Mouse (Mus musculus): ENCODE results near the gene Kdm6b. TPM values are rescaled to one million over a fixed set of nuclear protein-coding genes. Genes with fewer than 3 reads are reported as not detected.

Kdm6b gene
- polyA plus RNA-seq, 1 experiment from 2014 or later: 21.6 TPM

GRCm38 (mm10) chr11:69369215-69369989, 44.1 kb downstream of the Kdm6b start, which contains the start of gene Chd3:
Gene Chd3 (minus strand): TSS chr11:69369406.
- 5% methylated on average over 15 of the region's 34 CpGs for WGBS
- Histone ChIP-seq H3K27me3 (replicated peaks) (no peaks in the 10 kb centered on the region), H3K4me3 (peak within 1 kb of the TSS; percentile 90), H3K4me1 (peaks cover 71% of the 10 kb centered on the region), H3K9ac (peak within 1 kb of the TSS; percentile 99), H3K36me3 (peaks cover 18% of the 10 kb centered on the region), H3K4me2 (peak within 1 kb of the TSS; percentile 87), H3K9me3 (no peaks in the 10 kb centered on the region), H3K27ac (replicated peaks) (peak within 1 kb of the TSS; percentile 97)
- ATAC-seq (ENCODE audit: extremely low read depth, insufficient number of reproducible peaks, low FRiP score, low TSS enrichment): no peak

GRCm38 (mm10) chr11:69368356-69369214, 44.9 kb downstream of the Kdm6b start:
- Histone ChIP-seq H3K36me3 (peaks cover 14% of the 10 kb centered on the region), H3K4me3 (peak overlapping the region; percentile 90), H3K27me3 (replicated peaks) (no peaks in the 10 kb centered on the region), H3K9ac (peak overlapping the region; percentile 99), H3K4me1 (peaks cover 76% of the 10 kb centered on the region), H3K9me3 (no peaks in the 10 kb centered on the region), H3K27ac (replicated peaks) (peak overlapping the region; percentile 97), H3K4me2 (peak overlapping the region; percentile 87)
- 0 out of 2 replicates have a peak, but pooled peaks have one; percentile 1 for ATAC-seq (ENCODE audit: extremely low read depth, insufficient number of reproducible peaks, low FRiP score, low TSS enrichment)
- under 1% methylated on average over 58 of the region's 106 CpGs for WGBS

GRCm38 (mm10) chr11:69367616-69368355, 45.7 kb downstream of the Kdm6b start:
- H3K9ac ChIP-seq: peak overlapping the region; percentile 99
- H3K4me2 ChIP-seq: peak overlapping the region; percentile 87
- WGBS: 2% methylated on average over 22 of the region's 22 CpGs
- peaks cover 14% of the 10 kb centered on the region for H3K36me3 ChIP-seq
- H3K4me1 ChIP-seq: peaks cover 68% of the 10 kb centered on the region
- H3K9me3 ChIP-seq: no peaks in the 10 kb centered on the region
- ATAC-seq (ENCODE audit: extremely low read depth, insufficient number of reproducible peaks, low FRiP score, low TSS enrichment): 0 out of 2 replicates have a peak, but pooled peaks have one; percentile 3
- peak overlapping the region; percentile 90 for H3K4me3 ChIP-seq
- no peaks in the 10 kb centered on the region for H3K27me3 ChIP-seq (replicated peaks)
- peak overlapping the region; percentile 97 for H3K27ac ChIP-seq (replicated peaks)

GRCm38 (mm10) chr11:69366855-69367615, 46.4 kb downstream of the Kdm6b start:
- Histone ChIP-seq H3K9ac (peak overlapping the region; percentile 99), H3K27me3 (replicated peaks) (no peaks in the 10 kb centered on the region), H3K27ac (replicated peaks) (peak overlapping the region; percentile 97), H3K4me3 (peak overlapping the region; percentile 90), H3K4me1 (peaks cover 60% of the 10 kb centered on the region), H3K4me2 (peak overlapping the region; percentile 87), H3K36me3 (peaks cover 18% of the 10 kb centered on the region), H3K9me3 (no peaks in the 10 kb centered on the region)
- no peak for ATAC-seq (ENCODE audit: extremely low read depth, insufficient number of reproducible peaks, low FRiP score, low TSS enrichment)
- WGBS: 0% methylated on average over 22 of the region's 22 CpGs

- Histone ChIP-seq H3K36me3 (peaks cover 26% of the 10 kb centered on the region), H3K27ac (replicated peaks) (peak overlapping the region; percentile 97), H3K4me2 (peak overlapping the region; percentile 87), H3K9me3 (no peaks in the 10 kb centered on the region), H3K27me3 (replicated peaks) (no peaks in the 10 kb centered on the region), H3K4me3 (peak overlapping the region; percentile 90), H3K4me1 (peaks cover 53% of the 10 kb centered on the region), H3K9ac (peak overlapping the region; percentile 99)
- peak; percentile 61 for ATAC-seq (ENCODE audit: extremely low read depth, insufficient number of reproducible peaks, low FRiP score, low TSS enrichment)
- under 1% methylated on average over 26 of the region's 26 CpGs for whole genome bisulfite sequencing
These were observed 47.2 kb downstream of the Kdm6b start for GRCm38 (mm10) chr11:69366157-69366854.

GRCm38 (mm10) chr11:69365722-69366121, 47.8 kb downstream of the Kdm6b start:
- 39% methylated on average over 6 of the region's 6 CpGs for WGBS
- Histone ChIP-seq H3K4me1 (peaks cover 47% of the 10 kb centered on the region), H3K4me3 (peak overlapping the region; percentile 90), H3K27ac (replicated peaks) (peak overlapping the region; percentile 97), H3K27me3 (replicated peaks) (no peaks in the 10 kb centered on the region), H3K36me3 (peaks cover 31% of the 10 kb centered on the region), H3K9me3 (no peaks in the 10 kb centered on the region), H3K9ac (peak overlapping the region; percentile 82), H3K4me2 (peak overlapping the region; percentile 87)
- ATAC-seq (ENCODE audit: extremely low read depth, insufficient number of reproducible peaks, low FRiP score, low TSS enrichment): no peak

GRCm38 (mm10) chr11:69364910-69365309, 48.6 kb downstream of the Kdm6b start:
- peak overlapping the region; percentile 87 for H3K4me2 ChIP-seq
- H3K27me3 ChIP-seq (replicated peaks): no peaks in the 10 kb centered on the region
- no peaks in the 10 kb centered on the region for H3K9me3 ChIP-seq
- H3K4me1 ChIP-seq: peaks cover 42% of the 10 kb centered on the region
- H3K4me3 ChIP-seq: peak overlapping the region; percentile 90; the same call in 1 of the 2 replicates
- ATAC-seq (ENCODE audit: extremely low read depth, insufficient number of reproducible peaks, low FRiP score, low TSS enrichment): 0 out of 2 replicates have a peak, but pooled peaks have one; percentile 28
- peak overlapping the region; percentile 50; the same call in 1 of the 2 replicates for H3K9ac ChIP-seq
- H3K27ac ChIP-seq (replicated peaks): peak overlapping the region; percentile 97
- 4% methylated on average over 6 of the region's 6 CpGs for WGBS
- H3K36me3 ChIP-seq: peaks cover 40% of the 10 kb centered on the region

- Histone ChIP-seq H3K4me2 (peak overlapping the region; percentile 87), H3K9me3 (no peaks in the 10 kb centered on the region), H3K4me3 (no peak overlapping the region), H3K9ac (0 out of 2 replicates have a peak overlapping the region, but pooled peaks have one; percentile 24), H3K36me3 (peaks cover 45% of the 10 kb centered on the region), H3K27me3 (replicated peaks) (no peaks in the 10 kb centered on the region), H3K27ac (replicated peaks) (peak overlapping the region; percentile 97), H3K4me1 (peaks cover 38% of the 10 kb centered on the region)
- no peak for ATAC-seq (ENCODE audit: extremely low read depth, insufficient number of reproducible peaks, low FRiP score, low TSS enrichment)
- WGBS: 47% methylated on average over 8 of the region's 8 CpGs
These were observed 49.1 kb downstream of the Kdm6b start for GRCm38 (mm10) chr11:69364376-69364775.

GRCm38 (mm10) chr11:69362479-69362878, 51.0 kb downstream of the Kdm6b start:
- 77% methylated on average over 2 of the region's 2 CpGs for WGBS

GRCm38 (mm10) chr11:69362021-69362420, 51.5 kb downstream of the Kdm6b start:
- H3K9me3 ChIP-seq: no peaks in the 10 kb centered on the region
- H3K27me3 ChIP-seq (replicated peaks): no peaks in the 10 kb centered on the region
- H3K36me3 ChIP-seq: peaks cover 68% of the 10 kb centered on the region
- peaks cover 26% of the 10 kb centered on the region for H3K4me1 ChIP-seq
- WGBS: 75% methylated on average over 7 of the region's 7 CpGs
- H3K27ac ChIP-seq (replicated peaks): no peak overlapping the region
- no peak overlapping the region for H3K9ac ChIP-seq
- no peak overlapping the region for H3K4me3 ChIP-seq
- ATAC-seq (ENCODE audit: extremely low read depth, insufficient number of reproducible peaks, low FRiP score, low TSS enrichment): no peak
- H3K4me2 ChIP-seq: no peak overlapping the region

More at GRCm38 (mm10) chr11:69362479-69362878, 51.0 kb downstream of the Kdm6b start:
- H3K27me3 ChIP-seq (replicated peaks): no peaks in the 10 kb centered on the region
- H3K36me3 ChIP-seq: peaks cover 64% of the 10 kb centered on the region
- H3K4me1 ChIP-seq: peaks cover 31% of the 10 kb centered on the region
- H3K9me3 ChIP-seq: no peaks in the 10 kb centered on the region
- no peak overlapping the region for H3K9ac ChIP-seq
- H3K4me3 ChIP-seq: no peak overlapping the region
- H3K4me2 ChIP-seq: no peak overlapping the region
- no peak overlapping the region for H3K27ac ChIP-seq (replicated peaks)
- ATAC-seq (ENCODE audit: extremely low read depth, insufficient number of reproducible peaks, low FRiP score, low TSS enrichment): no peak
